Mouse (Mus musculus) megakaryocyte, embryonic 14.5 days (primary cell): ENCODE data around the gene Ift140. TPM values are rescaled to one million over a fixed set of nuclear protein-coding genes. Genes with fewer than 3 reads are reported as not detected.
A peak's percentile ranks its signal among the peaks of the same experiment; 100 is the strongest.

Experiments
- H3K27me3 ChIP-seq: replicated peaks from 2 replicates; pipeline ENCODE3; 2012; ENCODE audit warnings: inconsistent platforms
- H3K36me3 ChIP-seq: replicated peaks from 2 replicates; pipeline ENCODE3; 2012; ENCODE audit warnings: low read length, inconsistent platforms, mixed read lengths
- H3K4me1 ChIP-seq: 2 replicates; pipeline ENCODE4 v1.6.1; 2012; ENCODE audit warnings: inconsistent platforms
- H3K4me3 ChIP-seq: replicated peaks from 2 replicates; pipeline ENCODE3; 2012; ENCODE audit warnings: moderate library complexity, mild to moderate bottlenecking, inconsistent platforms
- H3K9me3 ChIP-seq: 2 replicates; pipeline ENCODE4 v1.6.1; 2012; ENCODE audit warnings: inconsistent platforms
- FLI1 ChIP-seq: IDR thresholded peaks from 2 replicates; pipeline ENCODE4 v1.6.1; 2012; ENCODE audit warnings: low read length, inconsistent platforms, mixed read lengths
- GATA1 ChIP-seq: IDR thresholded peaks from 3 replicates; pipeline ENCODE4 v1.6.1; 2012; ENCODE audit warnings: mixed read lengths, low read length, inconsistent platforms, borderline replicate concordance
- polyA plus RNA-seq: library from polyadenylated mRNA; stranded (reverse); fragments of >175 nt; gene quantifications from 2 replicates; pipeline ENCODE4 v1.2.3, GENCODE M21; 2012; ENCODE audit warnings: low replicate concordance; ENCODE audit not compliant: insufficient read depth

Ift140 gene
- polyA plus RNA-seq, 1 experiment = 7.4 TPM

DNA sequence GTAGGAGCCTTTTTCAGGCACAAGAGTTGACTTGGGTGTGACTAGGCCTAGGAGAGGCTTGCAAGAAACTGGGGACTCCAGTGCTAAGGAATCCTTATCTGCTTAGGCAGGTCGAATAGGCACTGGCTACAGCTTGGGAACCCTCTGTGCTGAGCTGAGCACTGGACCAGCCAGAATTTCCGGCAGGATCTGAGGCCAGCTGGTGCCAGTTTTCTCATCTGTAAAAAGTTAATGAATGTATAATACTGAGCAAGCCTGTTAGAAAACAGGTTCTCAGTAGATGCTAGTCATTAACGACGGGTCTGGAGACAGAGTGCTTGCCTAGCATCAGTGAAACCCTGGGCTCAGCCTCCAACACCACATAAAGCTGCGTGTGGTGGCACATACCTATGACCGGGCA lies 119.7 kb downstream of the Ift140 start:
- TF ChIP-seq GATA1 (no peak), FLI1 (no peak)
- Histone ChIP-seq H3K4me3 (peak overlapping the region; percentile 38), H3K36me3 (peaks cover 33% of the 10 kb centered on the region), H3K27me3 (no peaks in the 10 kb centered on the region), H3K4me1 (peaks cover 48% of the 10 kb centered on the region), H3K9me3 (no peaks in the 10 kb centered on the region)

GRCm38 (mm10) chr17:25138803-25139202 lies 122.9 kb downstream of the Ift140 start:
- no peak for TF ChIP-seq GATA1
- TF ChIP-seq FLI1 = no peak
- H3K9me3 ChIP-seq = no peaks in the 10 kb centered on the region
- H3K27me3 ChIP-seq = no peaks in the 10 kb centered on the region
- H3K4me1 ChIP-seq = peaks cover 64% of the 10 kb centered on the region
- peaks cover 54% of the 10 kb centered on the region for H3K36me3 ChIP-seq
- H3K4me3 ChIP-seq = no peak overlapping the region

DNA sequence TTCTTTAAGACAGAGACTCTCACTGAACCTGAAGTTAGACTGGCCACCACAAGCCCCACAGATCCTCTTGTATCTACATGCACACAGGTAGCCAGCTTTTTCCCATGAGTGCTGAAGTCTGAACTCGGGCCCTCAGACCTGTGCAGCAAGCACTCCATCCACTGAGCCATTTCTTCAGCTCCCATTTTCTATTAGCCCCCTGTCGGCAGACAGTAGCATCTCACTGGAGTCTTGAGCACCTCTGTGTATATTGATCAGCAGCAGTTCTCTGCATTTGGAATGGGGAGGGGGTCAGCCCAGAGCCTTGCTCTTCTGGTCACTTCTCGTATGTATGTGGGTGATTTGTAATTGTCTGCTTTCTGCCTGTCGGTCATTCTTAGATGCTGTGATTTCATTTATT lies 124.1 kb downstream of the Ift140 start:
- no peak overlapping the region for H3K4me3 ChIP-seq
- no peak for TF ChIP-seq FLI1
- TF ChIP-seq GATA1 = no peak

More for the DNA sequence above, 124.1 kb downstream of the Ift140 start:
- Histone ChIP-seq H3K27me3 (no peaks in the 10 kb centered on the region), H3K4me1 (peaks cover 60% of the 10 kb centered on the region), H3K36me3 (peaks cover 65% of the 10 kb centered on the region), H3K9me3 (no peaks in the 10 kb centered on the region)

Other genes starting within 250 kb of the Ift140 start
- not detected in 2 replicates for gene Meiob, start 211.8 kb upstream of the Ift140 start, polyA plus RNA-seq
- gene Hagh, start 175.9 kb upstream of the Ift140 start, polyA plus RNA-seq = 7.5 and 29.1 TPM in 2 replicates
- 2.0 and 2.8 TPM in 2 replicates for gene Fahd1, start 165.7 kb upstream of the Ift140 start, polyA plus RNA-seq
- gene Igfals, start 150.1 kb upstream of the Ift140 start, polyA plus RNA-seq = 0.25 TPM in 1 of 2 replicates, not detected in the other
- 58.9 and 67.0 TPM in 2 replicates for gene Nubp2, start 129.7 kb upstream of the Ift140 start, polyA plus RNA-seq
- gene Spsb3, start 129.4 kb upstream of the Ift140 start, polyA plus RNA-seq = 18.7 and 57.4 TPM in 2 replicates
- 5.8 and 10.0 TPM in 2 replicates for gene Eme2, start 121.0 kb upstream of the Ift140 start, polyA plus RNA-seq
- gene Mrps34, start 121.0 kb upstream of the Ift140 start, polyA plus RNA-seq = 75.3 and 168 TPM in 2 replicates
- gene Nme3, start 119.6 kb upstream of the Ift140 start, polyA plus RNA-seq = 18.4 TPM in 1 of 2 replicates, not detected in the other
- 20.5 and 36.6 TPM in 2 replicates for gene Mapk8ip3, start 79.1 kb upstream of the Ift140 start, polyA plus RNA-seq
- 3.5 and 8.6 TPM in 2 replicates for gene Jpt2, start 55.4 kb upstream of the Ift140 start, polyA plus RNA-seq
- gene Cramp1l, start 297 bp upstream of the Ift140 start, polyA plus RNA-seq = 4.5 and 5.5 TPM in 2 replicates
- gene Tmem204, start 67.5 kb downstream of the Ift140 start, polyA plus RNA-seq = not detected in 2 replicates
- 9.1 and 27.2 TPM in 2 replicates for gene Telo2, start 99.9 kb downstream of the Ift140 start, polyA plus RNA-seq
- 0.12 TPM in 1 of 2 replicates, not detected in the other for gene Ptx4, start 104.7 kb downstream of the Ift140 start, polyA plus RNA-seq
- gene Clcn7, start 117.3 kb downstream of the Ift140 start, polyA plus RNA-seq = 17.8 and 22.0 TPM in 2 replicates
- gene Ccdc154, start 146.4 kb downstream of the Ift140 start, polyA plus RNA-seq = not detected in 2 replicates
- gene Gm38655, start 159.4 kb downstream of the Ift140 start, polyA plus RNA-seq = not detected in 2 replicates
- 31.5 and 33.2 TPM in 2 replicates for gene BC003965, start 168.5 kb downstream of the Ift140 start, polyA plus RNA-seq
- 20.2 and 51.9 TPM in 2 replicates for gene Unkl, start 172.3 kb downstream of the Ift140 start, polyA plus RNA-seq
- gene Gnptg, start 224.0 kb downstream of the Ift140 start, polyA plus RNA-seq = 27.2 and 30.1 TPM in 2 replicates
- 12.5 and 25.4 TPM in 2 replicates for gene Tsr3, start 224.1 kb downstream of the Ift140 start, polyA plus RNA-seq
- gene Baiap3, start 240.3 kb downstream of the Ift140 start, polyA plus RNA-seq = 1.7 and 2.7 TPM in 2 replicates